ENCODE assay signal across 9 mouse cellular contexts in the genomic region with DNA sequence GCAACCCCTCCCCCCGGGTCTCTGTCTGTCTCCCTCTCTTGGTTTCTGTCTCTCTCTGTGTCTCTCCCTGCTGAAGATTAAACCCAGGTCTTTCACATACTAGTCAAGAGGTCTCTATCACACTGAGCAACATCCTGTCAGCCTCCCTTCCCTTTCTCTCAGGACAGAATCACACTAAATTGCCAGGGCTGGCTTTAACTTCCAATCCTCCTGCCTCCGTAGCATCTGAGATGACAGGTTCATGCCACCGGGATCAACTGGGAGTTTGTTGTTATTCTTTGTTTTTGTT. TPM values are rescaled to one million over a fixed set of nuclear protein-coding genes. Genes with fewer than 3 reads are reported as not detected.
DNase-seq lines count a peak whose midpoint lies in the region; ATAC-seq and TF ChIP-seq lines count a peak whose summit lies in the region.
"Had no signal": no experiment of that assay in that cellular context is flagged by ENCODE, and none has a peak within 500 bp of the region (broad histone marks: within the 10 kb centered on the region; RNA-seq: fewer than 3 reads in every experiment).

No protein-coding gene starts in this region.

- peak overlapping the region; percentile 84 for H3K27ac ChIP-seq in kidney, embryonic 15.5 days
- 0 out of 2 replicates have a peak overlapping the region, but pooled peaks have one; percentile 57 for H3K27ac ChIP-seq in limb, embryonic 15.5 days
- H3K27ac ChIP-seq: forebrain, embryonic 13.5 days had no signal

- peaks cover 44% of the 10 kb centered on the region for H3K4me1 ChIP-seq in kidney, embryonic 15.5 days
- H3K4me1 ChIP-seq in E14TG2a.4 (replicated peaks; ENCODE audit: low read depth, low read length) = peaks cover 87% of the 10 kb centered on the region
- H3K4me1 ChIP-seq in limb, embryonic 15.5 days = peaks cover 21% of the 10 kb centered on the region

- H3K9ac ChIP-seq in kidney, embryonic 15.5 days = no peak overlapping the region
- no peak overlapping the region for H3K9ac ChIP-seq in limb, embryonic 15.5 days
- H3K9ac ChIP-seq: forebrain, embryonic 13.5 days had no signal

- no peaks in the 10 kb centered on the region for H3K36me3 ChIP-seq in kidney, embryonic 15.5 days
- H3K36me3 ChIP-seq in E14TG2a.4 (ENCODE audit: insufficient read depth, low read length) = no peaks in the 10 kb centered on the region
- H3K36me3 ChIP-seq in limb, embryonic 15.5 days = no peaks in the 10 kb centered on the region

- no peak for ATAC-seq in kidney, embryonic 15.5 days (replicated peaks; ENCODE audit: low FRiP score)
- no peak for ATAC-seq in limb, embryonic 15.5 days (ENCODE audit: insufficient number of reproducible peaks, low FRiP score, low TSS enrichment, low read depth)

- H3K27me3 ChIP-seq in kidney, embryonic 15.5 days = no peaks in the 10 kb centered on the region
- no peaks in the 10 kb centered on the region for H3K27me3 ChIP-seq in E14TG2a.4 (ENCODE audit: insufficient read depth, low read length)
- no peaks in the 10 kb centered on the region for H3K27me3 ChIP-seq in limb, embryonic 15.5 days

- DNase-seq in kidney, postnatal 25 days = no peak
- DNase-seq in T-cell, adult 2 months (ENCODE audit: low spot score) = peak; percentile 32
- no peak for DNase-seq in urinary bladder, postnatal 25 days (ENCODE audit: low spot score)
- DNase-seq in gastrocnemius, adult 8-10 months (ENCODE audit: low spot score in 2 of 2) = no peak
- DNase-seq: cerebellum, adult 2 months had no signal

- H3K9me3 ChIP-seq in kidney, embryonic 15.5 days (replicated peaks) = no peaks in the 10 kb centered on the region
- peaks cover 8% of the 10 kb centered on the region; the same call in 1 of the 2 replicates for H3K9me3 ChIP-seq in E14TG2a.4 (ENCODE audit: low read length)
- H3K9me3 ChIP-seq in limb, embryonic 15.5 days = no peaks in the 10 kb centered on the region
- H3K9me3 ChIP-seq: forebrain, embryonic 13.5 days had no signal

- no peak overlapping the region for H3K4me3 ChIP-seq in kidney, embryonic 15.5 days (replicated peaks)
- H3K4me3 ChIP-seq in E14TG2a.4 (replicated peaks; ENCODE audit: low read length) = peak overlapping the region; percentile 60
- no peak overlapping the region for H3K4me3 ChIP-seq in limb, embryonic 15.5 days
- H3K4me3 ChIP-seq: forebrain, embryonic 13.5 days had no signal

- H3K4me2 ChIP-seq in kidney, embryonic 15.5 days = peak overlapping the region; percentile 26
- no peak overlapping the region for H3K4me2 ChIP-seq in limb, embryonic 15.5 days
- H3K4me2 ChIP-seq: forebrain, embryonic 13.5 days had no signal

- WGBS in kidney, embryonic 15.5 days = 45% methylated on average over 3 of the region's 3 CpGs
- WGBS in limb, embryonic 15.5 days = 44% methylated on average over 3 of the region's 3 CpGs

- no peak for TF ChIP-seq CTCF in E14TG2a.4 (conservative IDR thresholded peaks at IDR 0.05; ENCODE audit: low read length)

RNA-seq across cellular contexts. Expression of gene Actb, which starts 20.3 kb away (rescaled TPM):
- polyA plus RNA-seq in kidney, embryonic 15.5 days (2015; fragmentation: Nextera tagmentation; extraction: Ambion mirVana) = 14,718 and 15,443 TPM in 2 replicates
- polyA plus RNA-seq in limb, embryonic 15.5 days (2015; fragmentation: Nextera tagmentation; extraction: Ambion mirVana) = 13,307 and 13,671 TPM in 2 replicates
- total RNA-seq in gastrocnemius, adult 8-10 months (2022) = 100 to 1,000 TPM; 301 to 406 (median 351) TPM

RNA-seq across cellular contexts. Expression of gene Fbxl18, which starts 31.7 kb away (rescaled TPM):
- polyA plus RNA-seq in kidney, embryonic 15.5 days (2015; fragmentation: Nextera tagmentation; extraction: Ambion mirVana) = 16.7 and 17.8 TPM in 2 replicates
- polyA plus RNA-seq in limb, embryonic 15.5 days (2015; fragmentation: Nextera tagmentation; extraction: Ambion mirVana) = 12.5 and 12.6 TPM in 2 replicates
- 1 to 10 TPM; 4.4 to 6.8 (median 5.3) TPM for total RNA-seq in gastrocnemius, adult 8-10 months (2022)

RNA-seq across cellular contexts. Expression of gene Fscn1, which starts 33.3 kb away (rescaled TPM):
- 320 and 348 TPM in 2 replicates for polyA plus RNA-seq in kidney, embryonic 15.5 days (2015; fragmentation: Nextera tagmentation; extraction: Ambion mirVana)
- polyA plus RNA-seq in limb, embryonic 15.5 days (2015; fragmentation: Nextera tagmentation; extraction: Ambion mirVana) = 308 and 341 TPM in 2 replicates
- 1 to 10 TPM; 3.0 to 7.9 (median 5.0) TPM for total RNA-seq in gastrocnemius, adult 8-10 months (2022)
